ENCODE assay signal across 10 mouse cellular contexts in the genomic region with DNA sequence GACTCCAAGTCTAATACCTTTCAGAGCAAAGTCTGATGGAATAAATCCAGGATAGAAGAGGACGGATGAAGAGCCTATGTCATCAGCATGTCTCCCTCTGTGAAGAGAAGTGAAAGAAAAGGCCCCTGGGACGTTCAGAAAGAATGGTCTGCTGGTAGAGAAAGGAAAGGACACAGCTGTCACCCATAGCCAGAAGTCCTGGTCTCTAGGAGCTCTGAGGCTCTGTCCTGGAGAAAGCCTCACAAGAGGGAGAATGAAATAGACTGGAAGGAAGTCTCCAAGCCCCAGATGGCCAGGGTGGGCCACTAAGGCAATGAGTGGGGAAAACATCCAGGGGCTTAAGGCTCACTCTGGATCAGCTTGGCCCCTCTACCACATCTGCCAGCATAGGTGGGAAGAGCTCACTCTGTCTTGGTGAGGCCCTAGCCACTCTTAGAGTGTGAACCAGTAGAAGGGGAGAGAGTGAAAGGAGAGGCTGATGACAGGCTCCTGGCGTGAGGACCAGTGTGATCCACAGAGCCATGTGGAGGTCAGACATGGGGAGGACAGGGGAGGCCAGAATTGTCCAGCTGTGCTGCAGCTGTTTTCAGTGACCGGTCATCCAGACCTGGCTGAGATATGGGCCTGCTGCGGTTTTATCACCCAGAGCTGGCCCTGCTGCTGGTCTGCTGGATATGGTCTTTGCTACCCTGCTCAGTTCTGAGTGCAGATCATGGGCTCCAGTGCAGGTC.
DNase-seq lines count a peak whose midpoint lies in the region; ATAC-seq lines count a peak whose summit lies in the region.
"Had no signal": no experiment of that assay in that cellular context is flagged by ENCODE, and none has a peak within 500 bp of the region (broad histone marks: within the 10 kb centered on the region; RNA-seq: fewer than 3 reads in every experiment).

No protein-coding gene starts in this region.

- no peak for ATAC-seq in erythroblast, adult 5-6 weeks (replicated peaks; ENCODE audit: low FRiP score, poor library complexity, severe bottlenecking)
- ATAC-seq: hindbrain, postnatal 0 days had no signal

- DNase-seq in ovary, postnatal 14 days (ENCODE audit: low spot score): peak; percentile 9
- no peak for DNase-seq in ovary, adult 18-20 months (ENCODE audit: low spot score)
- peak; percentile 71 to 74 for DNase-seq in heart, adult 9 months (ENCODE audit: low spot score in 2 of 2)
- DNase-seq in heart, postnatal 4 days: peak; percentile 69
- peak; percentile 56 for DNase-seq in skeletal muscle tissue, adult 2 months (ENCODE audit: low read depth, low spot score)
- no peak for DNase-seq in thymus, adult 18-20 months
- DNase-seq: cerebellum, adult 11-12 months; embryo, embryonic 11 days had no signal

Comparison
In these comparisons a context has a peak if more than half of its experiments do, and no peak if none do; other contexts are left out.
1. DNase-seq: peak in ovary, postnatal 14 days (single experiment), heart, adult 9 months (2 of 2), heart, postnatal 4 days (single experiment) and skeletal muscle tissue, adult 2 months (single experiment); none in ovary, adult 18-20 months (single experiment) and thymus, adult 18-20 months (0 of 2).